Mouse (Mus musculus): ENCODE data around the gene Csf3r. TPM values are rescaled to one million over a fixed set of nuclear protein-coding genes. Genes with fewer than 3 reads are reported as not detected.

Gene Csf3r
- 1,343 and 1,506 TPM in 2 replicates for total RNA-seq (2023)

GRCm38 (mm10) chr4:126024303-126024900 lies at the start of gene Csf3r:
Gene Csf3r, plus strand, starts transcription at chr4:126024550.

GRCm38 (mm10) chr4:126046851-126047585 lies 22.7 kb downstream of the Csf3r start, which contains the start of gene Mrps15:
Gene Mrps15, plus strand, starts transcription at chr4:126046925.

GRCm38 (mm10) chr4:126058134-126058996 lies 34.0 kb downstream of the Csf3r start, which contains the start of gene Oscp1:
Gene Oscp1, plus strand, starts transcription at chr4:126058565.

Other genes starting within 250 kb of the Csf3r start
- gene Mrps15, start 22.4 kb downstream of the Csf3r start, total RNA-seq (2023): 28.3 and 32.3 TPM in 2 replicates
- gene Oscp1, start 34.0 kb downstream of the Csf3r start, total RNA-seq (2023): 6.8 and 9.2 TPM in 2 replicates
- 27.3 and 33.1 TPM in 2 replicates for gene Lsm10, start 72.1 kb downstream of the Csf3r start, total RNA-seq (2023)
- 95.9 and 138 TPM in 2 replicates for gene Stk40, start 79.4 kb downstream of the Csf3r start, total RNA-seq (2023)
- gene Eva1b, start 123.2 kb downstream of the Csf3r start, total RNA-seq (2023): 1.8 and 2.6 TPM in 2 replicates
- 0.25 and 0.32 TPM in 2 replicates for gene Sh3d21, start 138.9 kb downstream of the Csf3r start, total RNA-seq (2023)
- 271 and 365 TPM in 2 replicates for gene Thrap3, start 178.2 kb downstream of the Csf3r start, total RNA-seq (2023)
- gene Map7d1, start 231.8 kb downstream of the Csf3r start, total RNA-seq (2023): 116 and 132 TPM in 2 replicates
- 29.5 and 33.0 TPM in 2 replicates for gene Trappc3, start 237.8 kb downstream of the Csf3r start, total RNA-seq (2023)